Mouse (Mus musculus): Measurements from ENCODE around the gene Olfr799.

The Olfr799 gene

DNA sequence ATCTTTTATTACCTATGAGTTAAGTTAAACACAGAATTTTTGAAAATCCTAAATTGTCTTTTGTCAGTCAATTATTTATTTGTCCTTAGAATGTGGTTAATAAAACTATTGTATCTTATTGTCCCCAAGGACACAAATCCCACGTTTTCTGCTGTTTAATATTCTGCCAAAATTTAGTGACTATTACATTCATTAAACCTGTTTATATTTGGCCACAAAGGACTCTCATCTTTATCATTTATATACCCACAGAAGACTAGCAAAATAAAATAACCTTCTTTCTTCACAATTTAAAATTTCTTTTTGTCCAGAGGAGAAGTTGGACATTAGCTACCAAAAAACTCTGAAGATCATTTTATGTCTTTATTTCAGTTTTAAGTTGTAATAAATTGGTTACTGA lies at the start of gene Olfr799:
Gene Olfr799 (plus strand): TSS at position 301 of the 400 bp plus-strand sequence.
- no peak for DNase-seq (ENCODE audit: low spot score in 2 of 2)

DNA sequence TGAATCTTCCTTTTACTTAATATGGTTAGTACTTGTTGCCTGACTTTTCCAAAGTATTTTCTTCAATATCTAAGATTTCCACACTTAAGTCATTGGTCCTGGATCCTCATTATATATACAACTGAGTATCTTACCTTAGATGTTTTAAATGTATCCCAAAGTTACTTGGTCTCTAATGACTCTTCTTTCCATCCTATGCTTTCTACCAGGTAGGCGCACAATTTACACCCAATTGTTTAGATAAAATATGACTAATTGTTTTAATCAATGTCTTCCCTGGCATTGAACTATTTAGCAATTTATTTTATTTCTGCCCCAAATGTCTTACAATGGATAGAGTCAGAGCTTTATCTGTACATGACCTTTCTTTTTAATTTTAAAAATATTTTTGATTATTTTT lies 24.8 kb upstream of the Olfr799 start, which contains the start of gene Olfr796:
Gene Olfr796 (minus strand): TSS at position 101 of the 400 bp plus-strand sequence.
- DNase-seq (ENCODE audit: low spot score in 2 of 2): no peak

DNA sequence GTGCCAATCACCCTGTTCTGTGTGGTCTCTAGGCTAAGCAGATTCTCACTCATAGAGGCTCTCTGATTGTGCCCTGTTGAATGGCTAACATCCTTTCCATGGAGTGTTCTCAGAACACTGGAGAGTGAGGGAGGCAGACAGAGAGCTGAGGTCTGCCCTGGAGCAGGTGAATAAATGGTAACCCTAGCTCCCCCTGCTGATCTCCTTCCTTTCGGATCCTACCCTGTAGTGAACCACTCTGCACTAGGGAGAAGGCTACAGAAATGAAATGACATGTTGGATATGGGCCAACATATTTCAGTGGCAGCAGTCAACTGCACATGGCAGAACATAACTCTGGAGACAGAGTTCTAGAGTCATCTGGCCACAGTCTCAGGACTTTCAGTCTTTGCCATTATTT lies 15.6 kb upstream of the Olfr799 start:
- DNase-seq (ENCODE audit: low spot score in 2 of 2): no peak

DNA sequence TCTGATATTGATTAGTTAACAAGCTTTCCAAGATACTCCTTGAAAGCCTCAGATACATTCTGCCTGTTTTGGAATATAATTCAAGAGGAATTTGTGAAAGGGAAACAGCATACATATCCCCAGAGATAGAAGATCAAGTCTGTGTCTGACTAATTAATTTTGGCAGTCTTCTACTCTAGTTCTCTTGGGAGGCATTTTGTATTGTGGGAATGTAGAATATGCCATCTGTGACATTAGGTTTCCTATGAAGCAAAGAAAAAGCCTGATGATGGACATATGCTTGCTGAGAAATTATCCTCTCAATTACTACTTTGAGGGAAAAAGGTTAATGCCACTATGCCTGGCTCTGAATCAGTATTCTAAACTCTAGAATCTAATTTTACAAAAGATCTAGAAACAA lies 14.0 kb upstream of the Olfr799 start:
- DNase-seq (ENCODE audit: low spot score in 2 of 2): no peak

DNA sequence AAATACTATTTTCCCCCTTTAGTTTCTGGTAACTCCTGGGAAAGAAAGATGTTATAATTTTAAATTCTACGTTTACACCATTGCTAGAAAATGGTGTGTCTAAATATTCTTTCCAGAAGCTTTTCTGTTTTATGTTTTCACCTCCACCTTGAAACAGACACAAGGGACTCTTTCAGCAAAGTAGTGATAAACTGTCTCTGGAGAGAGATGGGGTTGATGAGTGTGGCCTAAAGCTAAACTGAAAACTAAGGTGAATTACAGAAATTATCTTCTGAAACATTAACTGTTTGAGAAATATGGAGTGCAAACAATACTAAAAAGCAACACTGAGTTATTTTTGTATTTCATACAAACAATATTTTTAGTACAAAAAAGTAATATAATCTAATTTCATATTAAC lies 9.4 kb upstream of the Olfr799 start, which contains the start of gene Olfr798:
Gene Olfr798 (minus strand): TSS at position 101 of the 400 bp plus-strand sequence.
- DNase-seq (ENCODE audit: low spot score in 2 of 2): no peak

DNA sequence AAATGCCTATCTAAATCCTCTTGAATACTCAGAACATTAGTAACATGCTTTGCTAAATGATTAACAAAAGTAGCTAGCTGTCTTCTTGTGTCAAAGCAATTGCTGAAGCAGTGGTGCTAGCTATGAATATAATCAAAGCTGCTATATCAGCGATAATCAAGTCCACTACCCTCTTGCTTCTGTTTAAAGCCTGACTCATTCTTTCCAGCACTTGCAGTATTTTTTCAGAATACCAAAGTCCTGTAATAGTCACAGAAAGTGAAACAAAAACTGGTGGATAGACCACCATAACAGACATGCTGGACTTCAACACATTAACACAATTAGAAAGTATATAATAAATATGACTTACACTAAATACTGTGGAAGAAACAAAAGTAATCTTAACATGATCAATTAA lies 14.5 kb downstream of the Olfr799 start:
- no peak for DNase-seq (ENCODE audit: low spot score in 2 of 2)

DNA sequence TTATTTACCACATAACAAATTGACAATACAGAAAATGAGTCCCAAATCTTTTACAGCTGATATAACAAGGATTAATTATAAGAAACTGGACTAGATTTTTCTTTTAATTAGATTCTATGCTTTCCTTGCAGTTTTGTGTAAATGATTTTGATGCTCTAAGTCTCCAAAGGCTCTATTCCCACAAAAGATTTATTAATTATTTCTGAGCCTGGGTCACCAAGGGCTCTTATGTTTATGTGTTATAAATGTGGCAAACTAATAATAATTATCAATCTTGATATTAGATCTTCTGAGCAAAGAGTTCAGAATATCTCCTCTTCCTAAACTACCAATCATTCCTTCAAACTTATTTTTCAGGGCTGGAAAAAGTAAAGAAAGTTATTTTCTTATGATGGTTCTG lies 20.1 kb downstream of the Olfr799 start, which contains the start of gene Olfr800:
Gene Olfr800 (plus strand): TSS at position 301 of the 400 bp plus-strand sequence.
- DNase-seq (ENCODE audit: low spot score in 2 of 2): no peak

DNA sequence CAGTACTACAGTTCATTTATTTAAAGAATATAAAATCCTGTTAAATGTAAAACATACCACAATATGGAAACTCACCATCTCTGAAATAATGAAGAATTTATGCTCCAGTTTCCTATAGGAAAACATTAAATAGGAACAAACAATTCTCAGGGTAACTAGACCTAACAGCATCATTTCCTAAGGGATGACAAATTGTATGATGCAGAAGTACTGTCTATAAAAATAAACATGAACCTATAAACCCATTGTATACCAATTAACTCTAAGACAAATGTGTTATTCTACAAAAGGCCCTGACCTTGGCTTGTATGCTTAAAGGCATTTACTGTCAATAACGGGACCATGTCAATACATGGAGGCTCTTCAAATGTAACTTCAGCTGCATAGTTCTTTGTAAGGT lies 36.5 kb downstream of the Olfr799 start, which contains the start of gene Olfr801:
Gene Olfr801 (minus strand): TSS at position 101 of the 400 bp plus-strand sequence.
- no peak for DNase-seq (ENCODE audit: low spot score in 2 of 2)

DNA sequence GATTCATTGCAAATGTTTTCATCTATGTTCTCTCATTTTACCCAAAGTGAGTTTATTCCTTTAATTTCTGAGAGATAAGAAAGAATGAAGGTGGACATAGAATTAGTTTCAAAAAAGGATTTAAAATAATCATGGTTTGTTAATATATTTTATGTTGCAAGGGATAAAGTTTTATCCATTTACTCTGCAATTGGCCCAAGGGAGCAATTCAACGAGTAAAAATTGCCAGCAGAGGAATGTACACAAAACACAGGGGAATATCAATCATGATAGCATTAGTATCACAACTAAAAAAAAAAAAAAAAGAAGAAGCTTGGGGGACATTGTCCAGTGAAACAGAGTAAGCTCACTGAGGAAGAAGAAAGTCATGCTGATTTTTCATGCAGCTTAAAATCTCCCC lies 50.8 kb downstream of the Olfr799 start, which contains the start of gene Olfr802:
Gene Olfr802 (minus strand): TSS at position 101 of the 400 bp plus-strand sequence.
- DNase-seq (ENCODE audit: low spot score in 2 of 2): no peak

DNA sequence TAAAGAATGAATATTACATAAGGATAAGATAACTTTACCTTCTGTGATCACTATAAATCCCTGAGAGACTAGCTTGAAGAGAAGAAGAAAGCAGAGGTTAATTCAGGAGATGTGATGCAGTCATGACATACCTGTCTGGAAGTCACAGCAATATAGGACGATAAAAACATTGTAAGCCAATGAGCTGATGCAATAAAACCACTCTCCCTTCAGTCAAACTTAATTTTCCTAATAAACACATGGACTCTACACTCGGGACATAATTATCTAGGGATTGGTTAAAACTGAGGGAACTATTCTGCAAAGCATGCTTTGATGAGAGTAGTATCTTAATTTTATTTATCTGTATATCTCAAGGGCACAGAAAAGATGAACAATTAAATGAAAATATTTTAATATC lies 56.9 kb downstream of the Olfr799 start, which contains the start of gene Olfr803:
Gene Olfr803 (minus strand): TSS at position 101 of the 400 bp plus-strand sequence.
- DNase-seq (ENCODE audit: low spot score in 2 of 2): no peak
